Mouse (Mus musculus) adrenal gland, postnatal 25 days (tissue): Measurements from ENCODE around the gene Slc26a3. TPM values are rescaled to one million over a fixed set of nuclear protein-coding genes. Genes with fewer than 3 reads are reported as not detected.

Source experiments
- DNase-seq: peaks from one replicate; pipeline ENCODE4 v3.0.0; 2021; ENCODE audit warnings: mixed read lengths
- total RNA-seq: library from RNA; stranded (reverse); gene quantifications from 2 replicates; pipeline ENCODE4 v1.2.3, GENCODE M21; 2021

The Slc26a3 gene
- total RNA-seq, 1 experiment from 2014 or later = 0.39 TPM

- no peak for DNase-seq
Observed at GRCm38 (mm10) chr12:31513724-31514503, 123.2 kb downstream of the Slc26a3 start.

- no peak for DNase-seq
Observed at GRCm38 (mm10) chr12:31520119-31520518, 129.4 kb downstream of the Slc26a3 start.

GRCm38 (mm10) chr12:31521371-31521770 lies 130.7 kb downstream of the Slc26a3 start:
- no peak for DNase-seq

Other genes with a start within 250 kb of the Slc26a3 start
- not detected in 2 replicates for gene Gm6993, start 150.1 kb upstream of the Slc26a3 start, total RNA-seq
- 133 and 138 TPM in 2 replicates for gene Lamb1, start 125.6 kb upstream of the Slc26a3 start, total RNA-seq
- 264 and 301 TPM in 2 replicates for gene Dld, start 39.4 kb upstream of the Slc26a3 start, total RNA-seq
- gene Cbll1, start 108.7 kb downstream of the Slc26a3 start, total RNA-seq = 16.6 and 18.4 TPM in 2 replicates
- gene Slc26a4, start 169.1 kb downstream of the Slc26a3 start, total RNA-seq = 4.8 and 8.1 TPM in 2 replicates
- 22.1 and 26.5 TPM in 2 replicates for gene Bcap29, start 243.8 kb downstream of the Slc26a3 start, total RNA-seq